Mouse (Mus musculus) CH12.LX (cell line): Measurements from ENCODE around the gene Fkbp14. TPM values are rescaled to one million over a fixed set of nuclear protein-coding genes. Genes with fewer than 3 reads are reported as not detected.

Experiments
- DNase-seq: peaks from one replicate; pipeline ENCODE4 v3.0.0-alpha.2; 2013; ENCODE audit errors: extremely low read depth
- H3K27ac ChIP-seq: 2 replicates; pipeline ENCODE4 v1.5.1; 2012; ENCODE audit warnings: low read depth, mild to moderate bottlenecking, control low read depth, moderate library complexity; ENCODE audit not compliant: insufficient read depth
- H3K27me3 ChIP-seq: replicated peaks from 2 replicates; pipeline ENCODE3; 2012; ENCODE audit warnings: inconsistent platforms
- H3K36me3 ChIP-seq, 2 experiments: replicated peaks in 1 of 2; 2 replicates each; pipeline versions ENCODE3 to v1.6.1; 2012; ENCODE audit warnings: inconsistent platforms in 1 of 2, low read length in 1 of 2, mild to moderate bottlenecking in 1 of 2, mixed read lengths in 1 of 2, moderate library complexity in 1 of 2; ENCODE audit not compliant: control insufficient read depth in 1 of 2, insufficient read depth in 1 of 2
- H3K4me1 ChIP-seq, 2 experiments: 2 replicates each; pipeline ENCODE4 v1.6.1; 2012; ENCODE audit warnings: inconsistent platforms in 1 of 2, moderate library complexity in 1 of 2; ENCODE audit not compliant: insufficient read depth in 2 of 2, control insufficient read depth in 1 of 2
- H3K4me2 ChIP-seq: 2 replicates; pipeline ENCODE4 v1.6.1; 2012; ENCODE audit warnings: low read depth, mild to moderate bottlenecking, control low read depth; ENCODE audit not compliant: poor library complexity, insufficient read depth, severe bottlenecking
- H3K4me3 ChIP-seq, 3 experiments: fragments of 150-350 bp in 1 of 3; sonication (generic) in 1 of 3; replicated peaks in 1 of 3; 2 replicates each; pipeline versions ENCODE3 to v1.5.1; 2011 to 2012; ENCODE audit warnings: low read depth in 2 of 3, low read length in 2 of 3, mild to moderate bottlenecking in 2 of 3, moderate library complexity in 2 of 3, control low read depth in 1 of 3, improper control_type of control experiment in 1 of 3, inconsistent platforms in 1 of 3, mixed read lengths in 1 of 3; ENCODE audit not compliant: poor library complexity in 1 of 3
- H3K79me2 ChIP-seq: replicated peaks from 2 replicates; pipeline ENCODE4 v1.6.1; 2012; ENCODE audit warnings: mild to moderate bottlenecking, moderate library complexity; ENCODE audit not compliant: control insufficient read depth, poor library complexity, insufficient read depth, severe bottlenecking; ENCODE audit errors: extremely low read depth
- H3K9ac ChIP-seq: 2 replicates; pipeline ENCODE4 v1.6.1; 2012; ENCODE audit warnings: low read depth, mild to moderate bottlenecking, control low read depth, moderate library complexity; ENCODE audit not compliant: insufficient read depth
- H3K9me3 ChIP-seq: replicated peaks from 2 replicates; pipeline ENCODE3; 2012; ENCODE audit warnings: low read length, inconsistent platforms, mixed read lengths
- CTCF ChIP-seq, 2 experiments: IDR thresholded peaks in 1 of 2; conservative IDR thresholded peaks in 1 of 2; 2 replicates each; pipeline ENCODE4 v1.5.1; 2011 to 2012; ENCODE audit warnings: low read depth in 2 of 2, low read length in 2 of 2, improper control_type of control experiment in 1 of 2, inconsistent platforms in 1 of 2, mild to moderate bottlenecking in 1 of 2, moderate library complexity in 1 of 2
- E2F4 ChIP-seq: IDR thresholded peaks from 2 replicates; pipeline ENCODE4 v1.6.1; 2011; ENCODE audit warnings: low read depth, low read length, improper control_type of control experiment; ENCODE audit not compliant: insufficient replicate concordance
- ELF1 ChIP-seq: IDR thresholded peaks from 2 replicates; pipeline ENCODE4 v1.6.1; 2014; ENCODE audit warnings: low read depth, mild to moderate bottlenecking, inconsistent platforms, low read length, improper control_type of control experiment
- IRF4 ChIP-seq: IDR thresholded peaks from 2 replicates; pipeline ENCODE4 v1.6.1; 2014; ENCODE audit warnings: low read depth, mild to moderate bottlenecking, inconsistent platforms, low read length, improper control_type of control experiment
- MAFK ChIP-seq: IDR thresholded peaks from 2 replicates; pipeline ENCODE4 v1.6.1; 2011; ENCODE audit warnings: low read length, improper control_type of control experiment; ENCODE audit not compliant: insufficient replicate concordance
- MXI1 ChIP-seq: IDR thresholded peaks from 2 replicates; pipeline ENCODE4 v1.6.1; 2011; ENCODE audit warnings: mild to moderate bottlenecking, low read depth, low read length, improper control_type of control experiment
- MYC ChIP-seq: IDR thresholded peaks from 2 replicates; pipeline ENCODE4 v1.6.1; 2011; ENCODE audit warnings: low read depth, mild to moderate bottlenecking, improper control_type of control experiment, low read length
- POLR2AphosphoS2 ChIP-seq: IDR thresholded peaks from 2 replicates; pipeline ENCODE4 v1.6.1; 2011; ENCODE audit warnings: low read depth, low read length, improper control_type of control experiment
- RAD21 ChIP-seq: IDR thresholded peaks from 2 replicates; pipeline ENCODE4 v1.6.1; 2011; ENCODE audit warnings: low read depth, mild to moderate bottlenecking, low read length, improper control_type of control experiment, moderate library complexity
- RCOR1 ChIP-seq: conservative IDR thresholded peaks from 2 replicates; pipeline ENCODE4 v1.6.1; 2012; ENCODE audit warnings: low read depth, mild to moderate bottlenecking, inconsistent platforms, low read length, improper control_type of control experiment
- SIN3A ChIP-seq: IDR thresholded peaks from 2 replicates; pipeline ENCODE4 v1.6.1; 2012; ENCODE audit warnings: low read length, improper control_type of control experiment, inconsistent platforms
- SMC3 ChIP-seq: IDR thresholded peaks from 2 replicates; pipeline ENCODE4 v1.6.1; 2011; ENCODE audit warnings: low read depth, low read length, improper control_type of control experiment
- UBTF ChIP-seq: IDR thresholded peaks from 2 replicates; pipeline ENCODE4 v1.6.1; 2012; ENCODE audit warnings: low read depth, mild to moderate bottlenecking, inconsistent platforms, low read length, improper control_type of control experiment, moderate library complexity
- USF2 ChIP-seq: conservative IDR thresholded peaks from 2 replicates; pipeline ENCODE4 v1.6.1; 2011; ENCODE audit warnings: low read depth, low read length, improper control_type of control experiment
- ZKSCAN1 ChIP-seq: IDR thresholded peaks from 2 replicates; pipeline ENCODE4 v1.6.1; 2012; ENCODE audit warnings: low read depth, inconsistent platforms, low read length, improper control_type of control experiment, borderline replicate concordance
- ZMIZ1 ChIP-seq: IDR thresholded peaks from 2 replicates; pipeline ENCODE4 v1.6.1; 2012; ENCODE audit warnings: low read depth, mild to moderate bottlenecking, inconsistent platforms, low read length, improper control_type of control experiment
- dilution Hi-C: fragments of 300-500 bp; cut with MboI; formaldehyde crosslinking; loops from 2 replicates; pipeline ENCODE4 v1.14.3; 2020; ENCODE audit warnings: low sequenced_read_pairs; ENCODE audit not compliant: extremely low pct_unique_long_range_greater_than_20kb, extremely low pct_ligation_motif_present
- in situ Hi-C: fragments of 300-500 bp; cut with MboI; formaldehyde crosslinking; loops from 3 replicates; pipeline ENCODE4 v1.14.3; 2019; ENCODE audit warnings: low sequenced_read_pairs, low pct_ligation_motif_present, low pct_unique_long_range_greater_than_20kb, mixed read lengths
- polyA plus RNA-seq: library from polyadenylated mRNA; unstranded; fragments of >175 nt; gene quantifications from 2 replicates; pipeline ENCODE4 v1.2.1, GENCODE M21; 2012; ENCODE audit warnings: low read depth; ENCODE audit not compliant: insufficient read length
- total RNA-seq, 2 experiments: library from RNA; depleted of rRNA; stranded (reverse); fragments of 300-350 nt in 1 of 2; fragments of >200 nt in 1 of 2; gene quantifications; 2 replicates each; pipeline ENCODE4 v1.2.3; 2012 to 2014

Gene Fkbp14
- total and polyA plus RNA-seq, 3 experiments, result 0.50 to 0.95 (median 0.68) TPM

DNA sequence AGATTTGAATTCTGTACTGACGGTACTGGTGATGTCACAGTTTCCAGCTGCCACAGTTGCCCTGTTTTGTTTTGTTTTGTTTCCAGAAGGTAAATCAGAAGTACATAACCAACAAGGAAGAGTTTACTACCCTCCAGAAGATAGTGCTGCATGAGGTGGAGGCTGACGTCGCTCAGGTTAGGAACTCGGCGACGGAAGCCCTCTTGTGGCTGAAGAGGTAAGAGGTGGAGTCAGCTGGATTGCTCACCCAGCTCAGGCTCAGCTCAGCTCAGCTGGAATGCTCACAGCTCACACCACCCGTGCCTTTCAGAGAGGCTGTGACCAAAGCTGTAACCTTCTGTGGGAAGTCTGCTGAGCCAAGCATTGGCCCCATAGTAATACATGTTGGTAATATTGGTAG lies 32.6 kb upstream of the Fkbp14 start:
- peak; percentile 27 for DNase-seq
- Histone ChIP-seq H3K9ac (no peak overlapping the region), H3K4me1 (peaks cover 0 to 9% of the 10 kb centered on the region in 2 experiments; a peak in 2 of 4 replicates), H3K27ac (no peak overlapping the region), H3K79me2 (no peaks in the 10 kb centered on the region), H3K4me2 (no peak overlapping the region), H3K4me3 (no peak overlapping the region), H3K9me3 (no peaks in the 10 kb centered on the region), H3K36me3 (peaks cover 5 to 41% of the 10 kb centered on the region in 2 experiments), H3K27me3 (no peaks in the 10 kb centered on the region)
- in situ Hi-C loops, result no loop called here
- no peak for TF ChIP-seq MYC
- peak; percentile 28 for TF ChIP-seq RAD21
- TF ChIP-seq CTCF (conservative IDR thresholded peaks at IDR 0.05 in 1 of 2, IDR thresholded peaks at IDR 0.05 in 1 of 2; ENCODE audit: low read depth in 2 of 2, low read length in 2 of 2), result peak in 1 of 2 experiments; percentile 55; a peak in 2 of 4 replicates
- TF ChIP-seq SMC3, result peak; percentile 57
- dilution Hi-C loops, result no loop called here

DNA sequence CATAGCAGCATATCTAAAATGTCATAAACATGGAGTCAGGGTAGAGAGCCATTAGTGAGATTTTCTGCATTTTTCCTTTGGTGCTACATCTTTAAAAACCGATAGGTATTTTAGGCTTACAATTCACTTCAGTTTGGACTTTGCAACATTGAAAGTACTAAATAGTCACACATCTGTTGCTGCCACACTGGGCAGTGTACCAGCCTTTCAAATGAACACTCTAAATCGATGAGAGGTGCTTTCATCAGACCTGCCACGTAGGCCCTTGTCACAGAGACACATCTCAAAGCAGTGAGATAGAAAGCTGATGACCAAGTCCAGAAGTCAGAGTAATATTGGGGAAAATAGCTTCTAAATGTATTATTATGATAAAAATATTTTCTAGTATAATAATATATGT lies 31.3 kb upstream of the Fkbp14 start:
- TF ChIP-seq E2F4 (no peak), IRF4 (no peak), RCOR1 (no peak), UBTF (no peak), MAFK (no peak), POLR2AphosphoS2 (no peak)
- dilution Hi-C loops, result no loop called here
- no peak overlapping the region for H3K4me3 ChIP-seq
- H3K79me2 ChIP-seq, result no peaks in the 10 kb centered on the region
- no peak overlapping the region for H3K9ac ChIP-seq
- no peaks in the 10 kb centered on the region for H3K27me3 ChIP-seq
- H3K27ac ChIP-seq, result no peak overlapping the region
- no peak for DNase-seq
- no peaks in the 10 kb centered on the region for H3K9me3 ChIP-seq
- in situ Hi-C loops, result no loop called here
- peaks cover 0 to 9% of the 10 kb centered on the region in 2 experiments; a peak in 2 of 4 replicates for H3K4me1 ChIP-seq
- no peak overlapping the region for H3K4me2 ChIP-seq
- H3K36me3 ChIP-seq, result peaks cover 5 to 41% of the 10 kb centered on the region in 2 experiments

DNA sequence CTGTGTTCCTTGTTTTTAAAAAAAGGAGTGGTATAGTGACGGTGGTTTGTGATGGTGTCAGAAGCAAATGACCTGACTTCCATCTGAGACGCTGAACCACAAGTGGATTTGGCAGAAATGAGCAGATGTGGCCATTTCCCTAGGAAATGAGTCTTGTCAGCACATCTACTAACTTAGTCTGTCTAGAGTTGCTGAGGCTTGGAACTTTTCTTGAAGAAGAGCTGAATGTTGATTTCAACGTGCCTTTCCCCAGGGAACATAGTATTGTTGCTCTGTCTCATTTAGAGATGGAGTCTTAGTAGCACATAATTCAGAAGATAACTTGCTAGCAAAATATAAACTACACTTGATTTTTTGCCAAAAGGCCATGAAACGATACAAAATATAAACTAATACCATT lies 23.2 kb upstream of the Fkbp14 start:
- TF ChIP-seq ELF1, result no peak
- no peak for TF ChIP-seq RCOR1
- TF ChIP-seq ZKSCAN1, result no peak
- TF ChIP-seq UBTF, result no peak
- TF ChIP-seq SIN3A, result no peak
- TF ChIP-seq USF2, result no peak
- TF ChIP-seq SMC3, result no peak
- TF ChIP-seq MAFK, result no peak
- TF ChIP-seq MXI1, result no peak
- TF ChIP-seq MYC, result no peak
- no peak for TF ChIP-seq ZMIZ1
- Histone ChIP-seq H3K4me2 (no peak overlapping the region), H3K27ac (no peak overlapping the region), H3K4me3 (no peak overlapping the region), H3K79me2 (no peaks in the 10 kb centered on the region), H3K36me3 (peaks cover 0 to 44% of the 10 kb centered on the region in 2 experiments), H3K9me3 (no peaks in the 10 kb centered on the region), H3K4me1 (no peaks in the 10 kb centered on the region), H3K9ac (no peak overlapping the region), H3K27me3 (no peaks in the 10 kb centered on the region)
- no peak for DNase-seq
- in situ Hi-C loops (no loop called here), dilution Hi-C loops (no loop called here)
